Mouse (Mus musculus): ENCODE measurements around the gene Ksr1.

Ksr1 gene

DNA sequence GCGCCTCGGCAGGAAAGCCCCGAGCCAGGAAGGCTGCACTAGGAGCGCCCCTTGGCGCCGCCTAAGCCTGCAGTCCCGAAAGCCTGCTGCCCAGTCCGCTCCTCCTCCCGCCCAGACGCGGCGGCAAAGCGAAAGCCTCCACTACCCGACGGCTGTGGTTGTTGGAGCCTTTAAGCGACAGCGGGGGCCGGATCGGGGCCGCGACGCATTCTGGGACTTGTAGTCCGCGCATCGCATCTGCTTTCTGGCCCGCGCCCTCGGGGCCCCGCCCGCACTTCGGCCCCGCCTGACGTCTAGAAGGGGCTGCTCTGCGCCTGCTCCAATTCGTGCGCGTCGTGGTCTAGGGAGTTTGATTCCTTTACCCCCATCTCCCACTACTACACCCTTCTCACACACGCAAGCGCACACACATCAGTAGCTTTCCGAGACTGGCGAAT lies at the start of gene Ksr1:
TSS of gene Ksr1 (minus strand) at position 77 of the 437 bp plus-strand sequence.
- peak; percentile 95 for DNase-seq (ENCODE audit: low spot score)

- DNase-seq (ENCODE audit: low spot score), result no peak
These were observed 46.0 kb upstream of the Ksr1 start for GRCm38 (mm10) chr11:79192176-79192575.

GRCm38 (mm10) chr11:79191214-79191613 lies 45.0 kb upstream of the Ksr1 start:
- DNase-seq (ENCODE audit: low spot score), result no peak

- DNase-seq (ENCODE audit: low spot score), result no peak
These were observed 44.0 kb upstream of the Ksr1 start for GRCm38 (mm10) chr11:79190257-79190656.

DNA sequence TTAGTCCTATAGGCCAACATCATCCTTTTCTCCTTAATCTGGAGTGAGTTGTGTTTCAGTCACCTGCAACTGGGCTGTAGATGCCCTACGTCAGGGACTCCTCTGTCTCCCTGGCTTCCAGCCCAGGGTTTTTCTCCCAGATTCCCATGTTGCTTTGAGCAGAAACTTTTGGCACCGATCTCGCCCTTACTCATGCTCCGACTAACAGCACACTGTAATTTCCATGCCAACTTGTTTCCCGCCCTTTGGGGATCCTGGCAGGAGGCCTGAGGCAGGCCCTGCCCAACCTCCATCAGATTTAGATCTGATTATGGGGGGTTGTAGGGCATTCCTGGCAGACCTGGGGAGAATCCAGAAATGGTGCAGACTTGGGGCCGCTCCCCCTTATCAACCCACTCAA lies 42.0 kb upstream of the Ksr1 start:
- peak; percentile 46 for DNase-seq (ENCODE audit: low spot score)

DNA sequence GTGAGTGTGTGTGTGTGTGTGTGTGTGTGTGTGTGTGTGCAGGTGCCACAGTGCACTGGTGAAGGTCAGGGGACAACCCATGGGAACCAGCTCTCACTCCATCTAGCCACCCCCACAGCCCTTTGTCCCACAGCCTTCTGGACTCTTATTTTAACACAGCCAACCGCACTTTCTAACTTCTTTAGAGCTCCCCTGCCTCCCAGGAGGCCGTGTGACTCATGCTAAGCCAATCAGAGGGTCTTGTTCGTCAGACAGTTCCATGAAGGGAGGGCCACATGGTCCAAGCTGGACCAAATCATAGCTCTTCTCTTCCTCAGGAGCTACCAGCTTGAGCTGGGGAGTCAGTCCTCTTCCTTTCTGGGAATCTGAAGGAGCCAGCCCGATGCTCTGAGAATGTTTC lies 41.1 kb upstream of the Ksr1 start:
- DNase-seq (ENCODE audit: low spot score), result no peak

- DNase-seq (ENCODE audit: low spot score), result no peak
These were observed 39.5 kb upstream of the Ksr1 start for GRCm38 (mm10) chr11:79185683-79186082.

DNA sequence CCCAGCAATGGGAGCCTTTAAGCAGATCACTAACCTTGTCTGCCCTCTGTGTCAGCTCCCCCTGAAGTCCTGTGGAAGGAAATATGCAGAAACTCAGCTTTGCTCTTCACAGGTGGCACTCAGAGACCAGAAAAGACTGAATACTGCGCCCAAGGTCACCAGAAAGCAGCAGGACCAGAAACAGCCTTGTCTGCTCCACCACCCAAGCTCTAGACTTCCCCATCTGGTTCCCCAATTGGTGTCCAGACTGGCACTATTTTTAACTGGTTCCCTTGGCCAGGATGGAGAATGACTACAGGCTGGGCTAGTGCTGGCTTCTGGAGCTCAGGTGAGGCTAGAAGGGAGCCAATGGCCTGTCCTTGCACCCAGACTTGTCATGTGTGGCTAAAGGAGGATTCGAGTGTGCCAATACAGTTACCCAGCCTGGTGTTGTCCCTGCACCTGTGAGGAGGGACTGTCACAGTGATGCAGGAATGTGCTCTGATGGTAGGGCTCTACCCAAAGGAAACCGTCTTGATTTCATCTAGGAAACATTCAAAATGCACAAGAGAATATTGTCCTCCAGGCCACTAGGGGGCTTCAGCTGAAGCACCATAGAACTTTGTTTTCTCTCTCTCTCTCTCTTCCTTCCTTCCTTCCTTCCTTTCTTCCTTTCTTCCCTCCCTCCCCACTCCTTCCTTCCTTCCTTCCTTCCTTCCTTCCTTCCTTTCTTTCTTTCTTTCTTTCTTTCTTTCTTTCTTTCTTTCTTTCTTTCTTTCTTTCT lies 38.1 kb upstream of the Ksr1 start:
- no peak for DNase-seq (ENCODE audit: low spot score)

GRCm38 (mm10) chr11:79183400-79183799 lies 37.2 kb upstream of the Ksr1 start:
- no peak for DNase-seq (ENCODE audit: low spot score)

GRCm38 (mm10) chr11:79182881-79183280 lies 36.7 kb upstream of the Ksr1 start:
- DNase-seq (ENCODE audit: low spot score), result peak; percentile 76

- no peak for DNase-seq (ENCODE audit: low spot score)
These were observed 35.7 kb upstream of the Ksr1 start for GRCm38 (mm10) chr11:79181914-79182313.

DNA sequence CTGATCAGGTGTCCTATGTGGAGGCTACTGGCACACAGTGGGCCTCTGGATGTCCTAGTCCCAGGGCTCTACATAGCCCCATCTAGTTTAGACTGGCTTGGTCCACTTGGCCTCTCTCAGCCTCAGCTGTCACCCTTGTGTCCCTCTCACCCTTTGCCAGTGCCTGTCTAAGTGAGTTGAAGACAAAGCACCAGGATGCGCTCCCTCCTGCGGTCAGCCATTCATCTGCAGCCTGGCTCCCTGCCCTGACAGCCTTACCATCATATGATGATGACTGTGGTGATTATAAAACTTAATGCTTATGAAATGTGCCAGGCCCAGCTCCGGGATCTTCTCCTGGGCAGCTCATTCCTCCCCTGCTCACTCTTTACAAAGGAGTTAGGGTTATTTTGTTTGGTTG lies 30.5 kb upstream of the Ksr1 start:
- DNase-seq (ENCODE audit: low spot score), result no peak

- DNase-seq (ENCODE audit: low spot score), result peak; percentile 68
These were observed 25.8 kb upstream of the Ksr1 start for GRCm38 (mm10) chr11:79172054-79172453.

GRCm38 (mm10) chr11:79166582-79167300 lies 20.5 kb upstream of the Ksr1 start:
- no peak for DNase-seq (ENCODE audit: low spot score)

DNA sequence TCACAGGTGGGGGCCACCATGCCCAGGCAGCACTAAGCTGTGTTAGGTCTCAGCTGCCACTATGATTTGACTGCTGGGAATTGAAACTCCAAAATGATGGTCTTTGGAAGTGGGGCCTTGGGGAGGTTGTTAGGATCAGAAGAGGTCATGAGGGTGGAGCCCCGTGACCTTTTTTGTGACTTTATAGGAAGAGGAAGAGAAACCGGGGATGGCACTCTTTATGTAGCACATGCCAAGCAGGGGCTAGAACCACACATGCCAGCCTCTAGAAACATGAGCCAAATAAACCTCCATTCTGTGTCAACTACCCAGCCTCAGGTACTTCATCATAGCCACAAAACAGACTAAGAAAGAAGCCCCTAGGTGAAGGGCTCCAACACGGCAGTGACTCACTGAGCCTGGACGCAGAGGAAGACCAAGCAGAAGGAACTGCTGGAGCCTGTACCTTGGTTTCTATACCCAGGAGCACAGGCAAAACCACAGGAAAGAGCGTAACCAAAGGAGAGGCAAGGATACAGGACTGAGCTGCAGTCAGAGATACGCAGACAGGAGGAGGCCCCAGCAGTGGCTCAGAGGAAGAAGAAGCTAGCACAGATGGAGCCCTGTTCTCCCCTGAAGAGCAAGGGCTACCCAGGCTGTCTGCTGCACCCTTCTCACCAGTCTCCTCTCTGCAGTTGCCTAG lies 15.0 kb upstream of the Ksr1 start:
- DNase-seq (ENCODE audit: low spot score), result no peak

DNA sequence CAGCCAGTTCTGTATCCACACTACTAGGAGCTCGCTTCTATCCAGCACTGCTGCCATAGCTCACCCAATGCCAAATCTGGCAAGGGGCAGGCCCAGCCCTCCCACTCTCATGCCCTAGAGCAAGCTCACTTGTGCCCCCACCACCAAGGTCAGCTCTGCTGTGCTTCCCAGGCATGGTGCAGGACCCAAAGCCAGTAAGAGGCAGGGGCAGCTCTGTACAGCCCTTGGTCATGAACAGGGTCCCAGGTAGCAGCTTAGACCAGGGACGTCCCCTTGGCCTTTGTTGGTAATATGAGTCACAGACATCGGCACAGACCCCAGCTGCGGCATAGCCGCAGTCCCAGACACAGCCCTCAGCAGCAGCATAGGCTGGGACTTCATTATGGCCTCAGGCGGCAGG lies 13.9 kb upstream of the Ksr1 start:
- DNase-seq (ENCODE audit: low spot score), result no peak

GRCm38 (mm10) chr11:79157729-79158128 lies 11.5 kb upstream of the Ksr1 start:
- no peak for DNase-seq (ENCODE audit: low spot score)

- no peak for DNase-seq (ENCODE audit: low spot score)
These were observed 9.1 kb upstream of the Ksr1 start for GRCm38 (mm10) chr11:79155348-79155747.

GRCm38 (mm10) chr11:79152696-79153095 lies 6.5 kb upstream of the Ksr1 start:
- no peak for DNase-seq (ENCODE audit: low spot score)

GRCm38 (mm10) chr11:79151874-79152273 lies 5.7 kb upstream of the Ksr1 start:
- DNase-seq (ENCODE audit: low spot score), result no peak

DNA sequence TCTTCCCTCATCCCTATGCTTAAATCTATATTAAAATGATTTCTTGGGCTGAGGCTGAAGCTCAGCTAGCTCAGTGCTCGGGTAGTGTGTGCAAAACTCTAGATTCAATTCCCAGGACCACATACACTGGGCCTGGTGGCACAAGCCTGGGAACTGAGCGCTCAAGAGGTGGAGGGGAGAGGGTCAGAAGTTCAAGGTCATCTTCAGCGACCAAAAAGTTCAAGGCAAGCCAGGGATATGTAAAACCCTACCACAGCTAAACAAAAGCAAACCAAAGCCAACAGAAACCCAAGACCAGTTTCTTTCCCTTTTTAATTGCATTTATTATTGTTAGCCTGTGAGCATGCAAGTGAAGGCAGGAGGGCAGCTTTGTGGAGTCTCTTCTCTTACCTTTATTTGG lies 4.1 kb upstream of the Ksr1 start:
- no peak for DNase-seq (ENCODE audit: low spot score)

DNA sequence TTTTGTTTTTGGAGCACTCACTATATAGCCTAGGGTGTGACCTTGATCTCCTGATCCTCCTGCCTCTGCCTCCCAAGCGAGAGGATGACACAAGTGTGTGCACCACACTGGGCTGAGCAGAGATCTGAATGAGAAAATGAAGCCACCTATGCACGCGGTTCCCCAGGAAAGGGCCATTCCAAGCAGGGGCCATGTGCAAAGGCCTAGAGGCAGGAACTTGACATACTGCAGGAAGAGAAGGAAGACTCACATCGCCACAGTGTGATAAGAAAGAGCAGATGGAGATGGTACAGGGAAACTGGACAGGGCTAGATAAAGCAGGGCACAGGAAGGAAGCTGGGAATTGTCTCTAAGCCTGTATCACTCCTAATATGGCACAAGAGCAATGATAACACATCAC lies 3.1 kb upstream of the Ksr1 start:
- no peak for DNase-seq (ENCODE audit: low spot score)

- DNase-seq (ENCODE audit: low spot score), result no peak
These were observed 2.6 kb upstream of the Ksr1 start for GRCm38 (mm10) chr11:79148783-79149182.

All from layer of hippocampus, adult 11-12 months (tissue).